Mouse (Mus musculus): ENCODE data around the gene Cideb.

Cideb gene

GRCm38 (mm10) chr14:55721700-55722437 lies 36.4 kb downstream of the Cideb start, which contains the start of gene Rabggta:
Rabggta (minus strand) TSS chr14:55722263.
- peak; percentile 96 for DNase-seq

DNA sequence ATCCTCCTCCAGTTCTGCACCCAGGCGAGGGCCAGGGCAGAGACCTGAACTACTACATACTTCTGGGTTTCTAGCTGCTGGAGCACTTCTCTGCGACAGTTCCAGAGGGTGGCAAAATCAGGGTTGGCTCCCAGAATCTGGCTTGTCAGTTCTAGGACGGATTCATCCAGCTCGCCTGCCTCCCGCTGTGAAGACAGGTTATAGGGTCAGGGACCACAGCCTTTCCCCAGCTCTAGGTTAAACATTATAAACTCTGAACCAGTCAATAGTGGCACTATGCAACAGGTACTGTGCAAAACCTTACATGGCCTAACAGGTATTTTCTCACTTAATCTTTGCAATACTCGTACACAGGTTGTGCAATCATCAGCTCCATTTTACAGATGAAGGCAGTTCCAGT lies 37.2 kb downstream of the Cideb start:
- no peak for DNase-seq

GRCm38 (mm10) chr14:55720666-55721065 lies 37.6 kb downstream of the Cideb start:
- no peak for DNase-seq

- DNase-seq: no peak
Measured at GRCm38 (mm10) chr14:55719737-55720136, 38.5 kb downstream of the Cideb start.

DNA sequence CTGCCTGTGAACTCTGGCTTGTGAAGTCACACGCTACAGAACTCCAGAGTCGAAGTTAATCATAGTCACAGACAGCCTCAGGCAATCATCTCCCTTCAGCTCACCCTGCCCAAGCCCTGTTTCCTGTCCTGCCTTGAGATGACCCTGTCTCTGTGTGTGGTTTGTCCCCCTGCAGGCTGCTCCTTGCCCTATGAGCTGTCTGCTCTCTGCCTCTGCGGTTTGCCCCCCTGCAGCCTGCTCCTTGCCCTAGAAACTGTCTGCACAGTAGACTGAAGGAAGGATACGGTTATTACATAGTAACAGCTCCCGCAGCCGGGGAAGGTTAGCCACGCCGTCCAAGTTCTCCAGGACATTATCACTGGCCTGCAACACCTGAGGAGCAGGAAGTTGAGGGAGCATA lies 41.4 kb downstream of the Cideb start:
- DNase-seq: no peak

DNA sequence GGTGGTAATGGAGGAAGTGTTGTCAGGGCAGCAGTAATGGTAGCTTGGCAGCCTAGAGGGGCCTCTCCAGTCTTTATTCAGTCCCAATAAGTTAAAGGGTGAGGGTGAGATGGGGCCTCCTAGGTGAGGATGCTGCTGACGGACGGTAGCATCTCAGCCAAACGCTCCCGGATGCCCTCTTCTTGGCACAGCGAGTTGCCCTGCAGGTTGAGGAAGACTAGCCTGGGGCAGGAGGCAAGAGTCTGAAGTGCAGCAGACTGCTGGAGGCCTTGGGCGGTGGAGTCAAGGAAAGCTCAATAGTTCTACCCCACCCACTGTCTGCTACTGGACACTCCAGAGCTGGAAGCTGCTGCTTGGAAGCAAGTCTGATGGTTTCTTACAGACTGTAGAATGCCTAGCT lies 42.0 kb downstream of the Cideb start:
- DNase-seq: no peak

DNA sequence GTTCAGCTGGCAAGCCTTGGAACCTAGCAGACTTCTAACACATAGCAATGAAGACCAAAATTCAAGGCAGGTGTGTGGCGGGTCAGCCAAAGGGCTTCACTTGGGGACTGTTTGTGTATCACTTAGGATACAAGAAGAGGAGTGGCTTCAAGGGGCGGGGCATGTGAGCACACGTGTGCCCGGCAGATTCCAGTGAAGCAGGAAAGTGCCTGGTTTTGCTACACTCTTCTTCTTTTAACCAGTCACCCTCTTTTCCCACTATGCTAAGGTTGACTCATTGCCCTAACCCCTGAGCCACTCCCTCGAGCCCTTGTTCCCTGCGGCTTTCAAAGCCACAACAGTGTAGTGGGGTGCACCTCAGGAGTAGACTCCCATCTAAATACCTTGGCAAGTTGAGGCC lies 43.4 kb downstream of the Cideb start:
- DNase-seq: no peak

- no peak for DNase-seq
Measured at GRCm38 (mm10) chr14:55713729-55714122, 44.5 kb downstream of the Cideb start, which contains the start of gene Tgm1. Tgm1 (minus strand) TSS chr14:55713926.

DNA sequence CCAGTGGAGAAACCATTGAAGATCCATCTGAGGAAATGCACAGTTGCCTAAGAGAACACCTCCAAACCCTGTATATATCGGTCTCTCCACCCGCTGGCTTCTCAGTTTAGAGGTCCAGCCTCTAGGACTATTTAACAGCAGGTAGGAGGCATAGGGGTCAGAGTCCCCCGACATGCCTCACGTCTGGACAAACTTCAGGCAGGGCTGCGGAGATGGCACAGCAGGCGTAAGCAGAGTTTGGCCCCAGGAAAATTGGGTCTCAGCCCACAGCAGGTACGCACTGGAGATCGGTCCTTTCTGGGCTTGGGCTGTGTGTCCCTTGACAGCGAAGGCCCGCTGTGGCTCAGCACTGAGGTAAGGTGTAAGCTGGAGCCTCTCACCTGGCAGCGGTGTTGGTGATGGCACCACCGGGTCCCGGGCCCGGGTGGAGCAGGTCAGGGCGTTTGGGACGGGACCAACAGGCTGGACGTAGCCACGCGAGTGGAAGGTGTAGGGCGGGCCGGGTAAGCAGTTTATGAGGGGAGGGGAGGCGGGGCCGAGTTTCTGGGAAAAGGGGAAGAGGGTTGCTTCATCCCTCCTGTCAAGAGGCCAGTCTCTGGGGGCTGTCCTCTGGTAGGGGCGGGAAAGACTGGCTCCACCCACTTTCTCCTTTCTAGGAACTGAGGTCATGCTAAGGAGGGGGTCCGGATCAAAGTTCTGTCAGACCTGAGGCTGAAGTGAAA lies 45.1 kb downstream of the Cideb start:
- DNase-seq: no peak

- DNase-seq: no peak
Measured at GRCm38 (mm10) chr14:55711786-55712185, 46.5 kb downstream of the Cideb start.

- DNase-seq: no peak
Measured at GRCm38 (mm10) chr14:55709509-55709908, 48.7 kb downstream of the Cideb start.

DNA sequence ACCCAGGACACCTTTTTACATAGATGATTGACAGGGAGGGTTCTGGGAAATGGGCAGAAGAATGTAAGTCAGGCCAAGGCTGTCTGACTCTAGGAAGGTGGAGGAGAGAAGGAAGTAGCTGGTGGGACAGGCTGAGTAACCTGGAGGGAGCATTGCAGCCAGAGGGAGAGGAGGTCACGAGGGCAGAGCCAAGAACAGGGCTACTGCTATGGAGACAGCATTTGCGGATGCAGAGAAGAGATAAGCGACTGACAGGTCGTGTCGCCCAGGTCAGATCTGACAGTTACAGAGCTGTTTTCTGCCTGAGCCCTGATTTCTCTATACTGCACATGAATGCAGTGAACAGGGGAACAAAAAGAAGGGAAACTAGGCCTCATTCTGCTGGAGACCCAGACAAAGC lies 50.9 kb downstream of the Cideb start:
- DNase-seq: no peak

GRCm38 (mm10) chr14:55706051-55706600 lies 52.1 kb downstream of the Cideb start:
- DNase-seq: no peak

Data from right cerebral cortex, postnatal 4 days (tissue).